Mouse (Mus musculus): Measurements from ENCODE around the gene Polg2.

- TF ChIP-seq POLR2A (IDR thresholded peaks at IDR 0.05; ENCODE audit: borderline replicate concordance, insufficient read depth, low read length) (no peak), CTCF (IDR thresholded peaks at IDR 0.05; ENCODE audit: borderline replicate concordance, insufficient read depth, low read depth, low read length) (no peak)
Observed at GRCm38 (mm10) chr11:106751039-106752018, 28.0 kb downstream of the Polg2 start, which contains the start of gene Milr1.

Measured in cerebellum, adult 2 months (tissue).